Mouse (Mus musculus) spleen, postnatal 14 days (tissue): ENCODE results near the gene Ppef2.

Experiments
- DNase-seq, 2 experiments: peaks; one replicate each; pipeline ENCODE4 v3.0.0; 2021 to 2022; ENCODE audit warnings: low spot score in 2 of 2

The Ppef2 gene

DNA sequence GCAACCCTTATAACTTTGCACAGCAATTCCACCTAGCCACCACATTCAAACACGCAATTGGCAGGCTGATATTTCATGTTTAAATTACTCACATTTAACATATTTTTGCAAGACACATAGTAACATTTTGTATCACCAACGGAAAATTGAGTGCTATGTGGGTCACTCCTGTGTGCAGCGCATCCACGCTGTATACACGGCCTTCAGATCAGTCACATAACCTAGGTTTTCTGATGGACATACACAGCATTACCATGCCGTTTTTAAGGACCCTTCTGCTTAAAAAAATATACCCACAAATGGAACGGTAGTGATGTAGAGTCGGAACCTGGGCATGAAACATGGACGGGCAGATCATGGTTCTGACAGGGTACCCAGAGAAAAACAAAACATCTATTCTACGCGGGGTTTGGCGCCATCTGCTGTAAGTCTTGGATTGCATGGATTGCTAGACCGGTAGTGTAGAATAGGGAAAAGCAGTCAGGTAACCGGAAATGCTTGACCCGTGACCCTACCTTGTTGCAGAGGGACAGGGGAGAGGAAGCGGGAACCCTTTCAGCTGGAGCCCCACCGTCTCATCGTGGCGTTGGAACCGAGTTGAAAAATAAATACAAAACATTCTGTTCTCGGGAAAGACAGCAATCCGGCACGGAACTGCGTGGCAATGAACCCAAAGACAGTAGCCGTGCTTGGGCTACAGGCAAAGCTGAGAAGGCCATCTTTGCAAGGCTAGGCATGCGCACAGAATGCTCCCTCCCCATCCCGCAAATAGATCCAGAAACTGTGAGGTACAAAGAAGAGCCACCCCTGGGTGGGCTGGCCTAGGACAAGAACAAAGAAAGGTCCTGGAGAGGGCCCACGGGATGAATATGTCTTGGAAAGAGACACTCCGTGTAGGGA is 16.5 kb downstream of the Ppef2 start:
- no peak for DNase-seq

DNA sequence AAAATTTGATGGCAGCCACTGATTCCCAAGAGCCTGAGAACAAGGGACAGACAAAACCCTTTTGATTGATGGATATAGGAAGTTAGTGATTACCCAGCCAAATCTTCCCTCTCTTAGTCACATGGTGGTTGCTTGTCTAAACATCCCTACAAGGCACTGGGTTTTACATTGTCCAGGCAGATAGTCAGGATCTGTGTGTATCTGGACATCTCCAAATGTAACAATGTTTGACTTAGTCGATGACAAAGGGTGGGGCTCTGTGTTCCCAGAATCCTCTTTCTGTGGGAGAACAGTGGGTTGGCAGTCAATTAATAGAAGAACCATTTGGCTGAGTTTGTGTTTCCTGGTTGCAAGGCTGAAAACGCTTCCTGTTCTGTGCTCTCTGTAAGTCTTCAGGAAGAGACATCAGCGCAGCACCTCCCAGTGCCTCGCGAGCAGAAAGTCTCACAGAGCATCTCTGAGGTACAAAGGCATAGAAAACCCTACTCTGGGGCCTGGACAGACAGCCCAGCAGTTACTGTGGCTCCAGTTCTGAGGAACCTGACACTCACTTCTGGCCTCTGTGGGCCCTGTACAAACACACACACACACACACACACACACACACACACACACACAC is 21.0 kb downstream of the Ppef2 start:
- no peak for DNase-seq

DNA sequence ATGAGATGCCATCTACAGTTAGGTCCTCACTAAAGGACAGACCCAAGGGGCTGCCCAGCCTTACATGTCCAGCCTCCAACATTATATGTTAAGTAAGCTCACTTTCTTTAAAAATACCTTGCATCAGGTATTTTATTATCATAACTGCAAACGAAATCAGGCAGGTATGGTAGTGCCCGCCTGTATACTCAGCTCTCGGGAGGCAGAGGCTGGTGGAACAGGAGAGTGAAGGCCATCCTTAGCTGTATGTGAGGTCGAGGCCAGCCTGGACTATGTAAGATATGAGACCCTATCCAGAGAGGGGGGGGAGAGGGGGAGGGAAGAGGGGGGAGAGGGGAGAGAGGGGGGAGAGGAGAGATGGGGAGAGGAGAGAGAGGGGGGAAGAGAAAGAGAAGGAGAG is 22.7 kb downstream of the Ppef2 start:
- no peak for DNase-seq

DNA sequence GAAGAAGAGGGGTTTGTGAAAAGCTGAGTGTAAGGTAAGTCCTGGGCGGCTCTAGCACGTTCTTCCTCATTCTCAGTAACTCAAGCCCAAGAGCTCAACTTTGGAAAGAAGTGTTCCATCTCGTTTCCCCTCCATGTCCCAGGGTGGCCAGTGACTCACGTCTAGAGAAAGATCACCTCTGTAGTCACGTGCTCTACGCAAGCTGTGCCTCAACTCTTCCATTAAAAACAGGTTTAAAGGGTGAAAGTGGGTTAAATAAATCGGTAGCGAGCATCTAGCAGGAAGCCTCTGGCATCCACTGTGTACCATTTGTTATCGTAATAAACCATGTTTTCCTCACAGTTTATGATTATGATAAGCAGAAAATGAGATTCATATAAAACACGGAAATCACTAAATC is 24.2 kb downstream of the Ppef2 start:
- no peak for DNase-seq

DNA sequence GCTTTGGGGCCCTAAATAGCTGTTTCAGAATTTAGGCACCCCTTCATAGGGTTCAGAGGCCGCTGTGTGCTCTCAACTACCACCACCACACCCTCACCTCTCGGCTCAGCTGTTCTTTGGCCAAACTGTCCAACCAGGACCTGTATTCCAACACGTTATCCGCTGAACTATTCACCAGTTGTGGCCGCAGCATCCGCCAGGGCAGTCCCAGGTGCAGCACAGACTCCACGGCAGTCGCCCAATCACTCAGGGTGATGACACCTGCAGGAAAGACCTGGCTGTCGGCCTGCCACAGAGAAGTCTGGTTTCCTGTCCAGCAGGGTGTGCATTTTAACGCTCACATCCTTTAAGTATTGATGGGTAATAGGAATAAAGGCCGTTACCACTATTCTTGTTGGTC is 25.8 kb downstream of the Ppef2 start:
- DNase-seq = no peak

DNA sequence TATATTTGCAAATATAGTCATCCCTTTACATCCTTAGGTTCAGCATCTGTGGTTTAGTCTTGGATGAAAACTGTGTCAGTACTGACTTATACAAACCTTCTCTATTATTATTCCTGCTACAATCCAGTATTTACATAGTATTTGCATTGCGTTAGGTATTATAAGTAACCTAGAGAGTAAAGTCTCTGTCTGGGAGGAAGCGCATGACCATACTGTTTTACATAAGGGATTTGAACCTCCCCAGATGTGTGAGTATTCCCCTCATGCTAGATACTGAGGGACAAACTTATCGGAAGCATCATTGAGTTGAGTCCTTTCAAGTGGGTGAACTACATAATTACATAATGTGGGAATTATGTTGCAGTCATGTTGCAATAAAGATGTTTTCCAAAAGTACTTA is 26.6 kb downstream of the Ppef2 start:
- no peak for DNase-seq

DNA sequence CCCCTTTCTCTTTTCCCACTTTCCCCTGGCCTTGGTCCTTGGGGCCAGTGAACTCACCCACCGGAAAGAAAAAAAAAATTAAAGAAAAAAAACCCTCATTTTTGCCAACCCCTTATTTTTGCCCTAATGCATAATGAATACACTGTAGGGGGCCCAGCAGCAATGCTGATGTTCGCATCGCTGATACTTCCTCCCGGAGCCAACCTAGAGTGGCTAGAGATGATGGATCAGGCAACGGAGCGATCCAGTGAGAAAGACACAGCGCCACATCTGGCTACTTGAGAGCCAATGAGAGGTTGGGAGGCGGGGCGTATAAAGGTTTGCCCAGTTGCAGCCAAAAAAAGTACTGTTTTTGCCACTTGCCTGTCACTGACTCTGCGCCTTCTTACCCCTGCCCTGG is 27.3 kb downstream of the Ppef2 start:
- no peak for DNase-seq

DNA sequence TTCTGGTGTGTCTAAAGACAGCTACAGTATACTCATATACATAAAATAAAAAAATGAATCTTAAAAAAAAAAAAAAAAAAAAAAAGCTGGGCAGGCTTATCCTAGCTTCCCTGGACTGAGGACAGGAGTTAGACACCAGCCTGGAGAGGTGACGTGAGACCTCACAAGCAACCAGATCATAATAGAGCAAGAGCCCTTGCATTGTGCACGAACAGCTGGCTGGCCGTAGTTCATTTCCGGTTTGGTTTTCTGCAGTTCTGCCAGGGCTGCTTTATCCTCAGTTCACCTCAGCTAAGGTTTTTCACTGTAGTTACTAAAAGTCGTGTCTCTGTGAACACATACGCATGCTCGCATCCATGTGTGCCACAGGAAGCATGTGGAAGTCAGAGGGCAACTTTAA is 28.3 kb downstream of the Ppef2 start:
- no peak for DNase-seq

DNA sequence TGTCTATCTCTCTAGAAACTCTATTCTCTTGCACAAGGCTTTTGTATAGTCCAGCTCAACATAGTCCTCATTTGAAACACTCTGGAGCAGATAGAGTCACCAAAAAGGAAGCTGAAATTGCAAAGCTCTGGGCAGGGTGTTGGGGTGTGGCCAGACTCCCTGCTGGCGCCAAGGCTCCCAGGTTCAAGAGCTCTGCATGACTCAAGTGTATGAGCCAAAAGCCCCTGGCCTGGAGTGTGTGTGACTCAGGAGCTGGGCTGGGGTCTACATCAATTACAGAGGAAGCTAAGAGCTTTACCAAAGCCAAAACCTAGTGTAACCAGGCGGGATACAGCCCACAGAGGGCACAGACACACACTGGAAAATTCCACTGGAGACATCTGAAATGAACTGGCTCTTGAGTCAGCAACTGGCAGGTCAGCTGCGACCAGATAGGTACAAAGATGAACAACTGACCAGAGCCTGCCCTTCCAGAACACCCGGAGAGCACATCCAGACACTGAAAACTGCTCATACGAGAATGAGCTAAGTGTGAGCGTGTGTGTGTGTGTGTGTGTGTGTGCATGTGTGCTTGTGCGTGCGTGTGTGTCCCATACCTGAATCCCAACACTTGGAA is 35.7 kb downstream of the Ppef2 start:
- no peak for DNase-seq

DNA sequence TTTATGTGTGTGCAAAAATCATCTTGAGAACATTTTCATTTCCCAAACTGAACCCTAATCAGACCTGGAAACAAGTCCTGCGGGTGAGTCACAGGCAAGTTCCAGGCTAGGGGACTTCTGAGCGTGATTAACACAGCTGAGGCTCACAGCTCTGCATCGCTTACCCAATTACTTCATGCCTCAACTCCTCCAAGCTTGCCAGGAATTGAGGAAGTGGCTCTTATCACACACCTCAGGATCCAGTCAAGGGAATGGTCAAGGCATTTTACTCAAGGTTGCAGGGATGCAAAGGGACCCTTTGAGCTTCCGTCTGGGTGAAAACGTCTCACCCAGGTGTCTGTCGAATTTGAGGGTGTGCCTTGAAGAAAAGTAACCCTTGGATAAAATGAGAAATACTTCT is 36.3 kb downstream of the Ppef2 start:
- no peak for DNase-seq

DNA sequence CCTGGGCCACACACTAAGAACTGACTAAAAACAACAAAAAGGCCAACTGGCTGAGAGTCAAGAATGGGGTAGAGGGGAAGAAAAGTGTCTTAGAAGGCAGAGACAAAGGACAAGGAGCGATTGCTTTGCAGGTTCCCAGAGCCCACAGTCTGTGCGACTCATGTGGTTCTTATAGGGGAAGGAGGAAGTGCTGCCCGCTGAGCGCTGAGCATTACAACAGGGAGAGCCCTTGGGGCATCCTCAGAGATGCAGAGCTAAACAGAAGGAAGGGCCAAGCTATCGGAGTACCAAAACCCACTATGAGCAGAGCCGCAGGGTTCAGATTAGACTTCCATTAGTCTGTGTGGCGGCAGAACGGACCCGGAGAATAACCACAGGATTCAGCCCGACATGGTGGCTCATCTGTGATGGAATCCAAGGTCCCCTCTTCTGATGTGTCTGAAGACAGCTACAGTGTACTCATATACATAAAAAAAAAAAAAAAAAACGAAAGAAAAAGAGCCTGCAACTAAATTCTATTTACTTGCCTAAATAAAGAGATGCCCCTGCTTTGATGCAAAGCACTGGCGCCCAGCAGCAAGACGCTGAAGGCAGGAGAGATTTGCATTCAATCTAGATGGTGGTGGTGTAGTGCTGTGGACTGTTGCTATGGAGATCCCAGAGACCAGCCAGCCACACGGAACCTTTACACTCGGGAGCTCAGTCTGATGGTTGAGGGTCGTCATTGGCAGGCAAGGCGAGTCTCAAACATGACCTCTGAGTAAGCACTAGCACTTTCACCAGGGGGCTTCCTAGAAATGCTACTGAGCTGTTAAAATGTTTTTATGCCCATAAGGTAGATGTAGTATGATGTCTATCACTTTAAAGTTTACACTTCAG is 36.9 kb downstream of the Ppef2 start:
- no peak for DNase-seq

DNA sequence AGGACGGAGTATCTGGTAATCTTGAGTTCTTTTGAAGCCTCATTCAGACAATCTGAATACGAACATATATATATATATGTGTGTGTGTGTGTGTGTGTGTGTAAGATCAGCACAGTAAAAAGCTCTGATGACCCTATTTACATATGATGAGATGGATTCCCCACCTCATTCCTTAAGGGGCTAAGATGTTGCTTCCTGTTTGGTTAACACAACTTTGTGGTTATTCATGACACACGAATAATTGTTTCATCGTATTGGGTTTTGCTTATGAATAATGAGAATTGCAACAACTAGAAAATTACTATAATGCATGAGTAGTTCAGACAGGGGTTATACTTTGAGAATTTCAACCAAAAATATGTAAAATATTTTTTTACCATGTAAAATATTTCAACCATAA is 40.8 kb downstream of the Ppef2 start, which contains the start of gene U90926:
U90926 (minus strand) TSS at position 101 of the 400 bp plus-strand sequence.
- no peak for DNase-seq

DNA sequence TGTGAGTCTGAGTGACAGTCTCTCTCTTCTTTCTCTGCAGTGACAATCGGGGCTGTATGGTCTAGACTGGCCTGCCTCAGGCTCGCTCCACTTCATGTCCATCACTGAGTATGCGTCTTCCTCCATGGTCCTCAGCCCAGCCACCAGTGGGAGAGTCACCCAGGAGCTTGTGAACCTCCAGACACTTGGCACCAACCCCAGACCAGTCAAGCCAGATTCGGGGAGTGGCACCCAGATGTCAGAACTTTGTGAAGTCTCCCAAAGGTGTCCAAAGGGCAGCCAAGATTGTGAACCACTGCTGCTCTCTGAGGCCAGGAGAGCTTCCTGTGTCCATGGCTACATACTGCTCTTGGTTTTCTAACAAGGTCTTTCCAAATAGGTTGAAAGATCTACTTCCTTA is 43.8 kb downstream of the Ppef2 start:
- no peak for DNase-seq

DNA sequence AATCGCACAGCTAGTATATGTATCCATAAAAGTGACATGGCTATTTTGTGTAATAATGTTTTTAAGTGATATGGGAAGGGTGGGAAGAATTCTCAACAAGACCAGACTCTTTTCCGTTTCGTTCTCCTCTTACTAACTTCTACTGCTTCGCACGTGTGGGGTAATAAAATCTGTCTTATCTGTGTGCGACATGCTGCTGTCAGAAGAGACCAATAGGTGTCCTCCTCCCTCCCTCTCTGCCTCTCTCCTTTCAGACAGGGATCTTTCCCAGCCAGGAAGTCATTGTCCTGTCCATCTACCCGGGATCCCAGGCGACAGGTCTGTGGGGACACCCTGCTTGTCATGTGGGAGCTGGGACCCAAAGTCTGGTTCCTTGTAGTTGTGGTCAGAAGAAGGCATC is 45.9 kb downstream of the Ppef2 start:
- DNase-seq = no peak

DNA sequence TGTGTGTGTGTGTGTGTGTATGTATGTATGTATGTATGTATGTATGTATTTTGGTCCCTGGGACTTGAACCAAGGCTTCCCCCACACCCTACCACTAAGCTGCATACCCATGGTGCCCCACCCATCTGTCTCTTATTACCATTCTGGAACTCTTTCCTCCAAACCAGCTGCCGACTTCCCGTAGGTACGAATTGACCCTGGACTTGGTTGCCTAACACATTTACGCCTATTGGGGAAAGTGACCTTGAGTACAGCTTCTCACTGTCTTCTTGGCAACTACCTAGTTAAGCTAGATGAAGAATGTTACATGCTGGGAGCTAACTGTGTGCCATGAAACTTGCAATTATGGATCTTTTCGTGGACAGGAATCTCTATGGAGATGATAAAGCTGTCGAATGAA is 50.0 kb downstream of the Ppef2 start:
- DNase-seq = no peak

DNA sequence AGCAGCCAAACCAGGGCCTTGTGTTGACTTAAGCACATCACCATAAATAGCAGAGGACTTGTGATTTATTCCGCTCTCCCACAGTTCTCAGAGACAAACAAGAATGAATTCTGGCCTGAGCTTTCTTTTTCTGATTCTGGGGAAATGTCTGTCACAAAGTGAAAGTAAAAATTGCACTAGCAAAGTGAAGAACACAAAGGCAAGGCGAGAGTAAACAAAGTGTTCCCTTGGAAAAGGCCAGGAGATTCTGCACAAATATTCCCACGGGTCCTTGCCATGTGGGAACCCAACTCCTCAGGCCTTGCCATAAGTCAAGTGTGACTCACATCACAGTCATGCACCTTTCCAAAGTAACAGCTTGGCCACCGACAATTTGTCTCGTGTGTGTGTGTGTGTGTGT is 50.4 kb downstream of the Ppef2 start:
- DNase-seq = no peak

DNA sequence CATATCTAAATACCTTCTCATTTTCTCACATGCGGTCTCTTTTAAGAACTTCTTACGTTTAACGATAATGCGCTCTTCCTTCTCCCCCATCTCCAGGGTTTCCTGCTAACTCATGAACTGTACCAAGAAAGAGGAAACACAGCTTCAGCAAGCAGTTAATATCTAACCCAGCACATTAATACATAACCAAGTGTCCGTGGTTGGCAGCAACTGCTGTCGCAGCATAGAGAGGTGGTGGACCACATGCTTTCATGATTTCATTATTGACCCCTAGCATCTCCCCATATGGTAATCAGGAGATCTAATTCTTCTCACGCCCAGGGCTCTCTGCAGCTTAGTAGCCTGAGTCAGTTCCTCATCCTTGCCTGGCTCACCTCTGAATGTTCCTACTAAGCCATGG is 50.9 kb downstream of the Ppef2 start:
- DNase-seq = no peak

DNA sequence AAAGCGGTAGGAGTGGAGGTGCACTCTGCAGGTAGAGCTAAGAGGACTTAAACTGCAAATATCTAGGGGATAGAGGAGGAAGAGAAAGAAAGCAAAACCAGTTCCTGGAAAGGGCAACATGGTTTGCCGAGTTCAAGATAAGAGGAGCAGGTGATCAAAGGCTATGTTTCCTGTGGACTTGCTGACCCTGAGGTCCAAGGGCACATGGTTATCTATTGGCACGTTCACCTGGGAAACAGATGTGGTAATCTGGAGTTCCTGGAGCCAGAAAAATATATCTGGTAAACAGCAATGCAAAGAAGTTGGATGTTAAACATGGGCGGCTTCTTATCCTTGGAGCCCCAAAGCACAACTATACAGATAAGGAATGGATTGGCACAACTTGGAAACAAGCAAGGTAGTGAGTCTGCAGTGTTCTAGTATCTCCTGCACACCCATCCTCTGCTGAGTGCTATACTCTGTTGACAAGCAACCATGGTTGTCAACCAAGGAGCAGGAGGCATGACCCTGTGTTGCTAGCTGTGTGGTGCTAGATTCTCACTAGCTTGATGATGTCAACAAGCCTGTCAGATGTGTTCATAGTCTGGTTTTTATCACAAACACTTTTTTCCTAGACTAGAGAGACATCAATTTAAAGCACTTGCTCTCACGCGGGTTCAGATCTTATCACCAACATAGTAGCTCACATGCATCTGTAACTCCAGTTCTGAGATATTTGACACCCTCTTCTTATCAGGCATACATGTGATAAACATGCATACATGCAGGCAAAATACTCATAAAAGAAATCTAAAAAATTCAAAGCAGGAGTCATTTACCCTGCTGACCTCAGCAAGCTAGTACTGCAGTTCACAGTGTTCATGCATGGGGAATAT is 51.7 kb downstream of the Ppef2 start:
- DNase-seq = no peak

DNA sequence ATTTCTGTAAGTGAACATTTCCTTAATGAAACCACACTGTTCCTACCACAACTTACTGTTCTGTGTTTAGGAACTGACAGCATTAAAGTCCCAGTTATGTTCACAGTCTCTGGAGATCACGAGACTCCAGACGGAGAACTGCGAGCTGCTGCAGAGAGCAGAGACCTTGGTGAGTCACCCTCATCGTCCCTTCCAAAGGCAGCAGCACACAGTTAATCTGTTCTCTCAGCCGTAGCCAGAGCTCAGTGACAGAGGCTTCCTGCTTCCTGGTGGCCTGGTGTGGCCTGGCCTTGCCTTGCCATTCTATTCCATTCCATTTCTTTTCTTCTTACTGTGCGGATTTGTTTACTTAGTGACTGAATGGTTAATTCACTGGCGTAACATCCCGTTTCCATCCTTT is 57.8 kb downstream of the Ppef2 start:
- DNase-seq = no peak

DNA sequence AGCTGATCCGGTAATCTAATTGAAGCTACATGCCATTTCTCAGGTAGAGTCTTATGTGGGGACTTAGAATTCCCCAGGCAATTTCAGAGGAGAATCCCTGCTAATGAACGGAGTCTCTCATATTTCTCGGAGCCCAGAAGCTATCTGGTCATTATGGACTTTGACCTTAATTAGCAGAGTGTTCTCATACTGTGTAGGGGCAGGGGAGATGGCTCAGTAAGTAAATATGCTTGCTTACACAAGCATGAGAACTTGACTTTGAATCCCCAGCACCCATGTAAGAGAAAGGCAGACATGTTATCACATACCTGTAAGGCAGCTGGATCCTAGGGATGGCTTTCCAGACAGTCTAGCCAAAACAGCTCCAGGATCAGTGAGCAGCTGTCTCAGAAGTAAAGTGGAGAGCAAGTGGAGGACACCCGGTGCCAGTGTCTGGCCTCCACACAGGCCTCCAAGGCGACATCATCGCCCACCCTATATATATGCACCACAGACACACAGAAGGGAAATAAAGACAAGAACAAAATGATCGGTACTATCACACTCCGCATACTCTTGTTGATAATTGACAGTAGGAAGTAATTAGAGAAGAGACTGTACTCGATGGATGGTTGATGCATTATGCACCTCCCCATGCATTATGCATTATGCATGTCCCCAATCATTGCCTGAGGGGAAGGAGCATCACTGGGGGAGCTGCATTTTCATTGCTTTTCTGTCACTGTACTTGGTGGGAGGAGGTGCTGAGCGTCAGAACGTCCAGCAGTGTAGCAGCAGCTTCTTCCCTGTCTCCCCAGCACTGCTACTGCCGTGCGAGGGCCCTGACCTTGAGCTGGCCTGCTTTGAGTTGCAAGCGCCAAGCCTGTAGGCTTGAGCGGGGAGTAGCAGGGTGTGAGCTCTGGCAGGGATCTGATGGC is 58.9 kb downstream of the Ppef2 start:
- no peak for DNase-seq
